ENCODE assay signal across 15 mouse cellular contexts in the genomic region with DNA sequence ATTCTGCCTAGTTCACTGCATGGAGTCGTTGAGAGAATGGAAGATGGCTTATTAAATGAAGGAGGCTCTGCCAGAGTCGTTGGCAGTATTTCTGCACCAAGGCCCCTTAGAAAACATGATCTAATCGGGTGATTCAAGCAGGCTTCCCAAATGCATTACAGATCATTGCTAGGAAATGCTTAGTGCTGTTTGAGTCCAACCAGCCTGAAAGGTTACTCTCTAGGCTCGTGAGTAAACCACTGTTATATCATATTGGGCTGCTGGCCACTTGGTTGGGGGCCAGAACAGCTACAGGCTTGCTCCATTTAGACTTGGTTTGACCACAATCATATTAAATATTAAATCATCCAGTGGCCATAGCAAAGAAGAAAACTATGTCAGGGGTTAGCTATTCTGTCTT.
A peak's percentile ranks its signal among the peaks of the same experiment; 100 is the strongest.
DNase-seq lines count a peak whose midpoint lies in the region; ATAC-seq and TF ChIP-seq lines count a peak whose summit lies in the region.
"Had no signal": no experiment of that assay in that cellular context is flagged by ENCODE, and none has a peak within 500 bp of the region (broad histone marks: within the 10 kb centered on the region; RNA-seq: fewer than 3 reads in every experiment).

No protein-coding gene starts in this region.

- TF ChIP-seq EP300 in heart, adult 2 months (IDR thresholded peaks at IDR 0.05; ENCODE audit: insufficient read depth, low read depth, low read length), result no peak

- peak; percentile 15 to 36 for DNase-seq in heart, adult 18-20 months
- DNase-seq in heart, adult 2 months, result no peak
- DNase-seq in urinary bladder, postnatal 36 days (ENCODE audit: low spot score in 2 of 2), result peak; percentile 13 to 62
- no peak for DNase-seq in urinary bladder, postnatal 10 days (ENCODE audit: low spot score)
- peak; percentile 72 for DNase-seq in gastrocnemius, postnatal 14 days
- DNase-seq in left cerebral cortex, postnatal 25 days (ENCODE audit: low spot score in 2 of 2), result no peak
- DNase-seq in hindbrain, embryonic 10.5 days (ENCODE audit: low spot score), result no peak
- DNase-seq: right cerebral cortex, postnatal 4 days had no signal

- no peak overlapping the region for H3K9ac ChIP-seq in heart, adult 2 months (ENCODE audit: low read depth, low read length)
- H3K9ac ChIP-seq: hindbrain, embryonic 15.5 days; lung, embryonic 15.5 days; neural tube, embryonic 15.5 days had no signal

- H3K79me2 ChIP-seq in heart, adult 2 months (replicated peaks; ENCODE audit: control insufficient read depth, insufficient read depth, low read length), result no peaks in the 10 kb centered on the region

- TF ChIP-seq CTCF in heart, adult 2 months (IDR thresholded peaks at IDR 0.05), result no peak

- WGBS in heart, adult 2 months, result 59% methylated on average over 4 of the region's 4 CpGs
- 88% methylated on average over 4 of the region's 4 CpGs for WGBS in hindbrain, embryonic 10.5 days

- no peaks in the 10 kb centered on the region for H3K4me1 ChIP-seq in heart, adult 2 months (ENCODE audit: control insufficient read depth, insufficient read depth, low read length)
- H3K4me1 ChIP-seq in hindbrain, embryonic 10.5 days (replicated peaks), result peaks cover 3% of the 10 kb centered on the region
- H3K4me1 ChIP-seq: hindbrain, embryonic 15.5 days; neural tube, embryonic 15.5 days had no signal

- no peak for ATAC-seq in frontal cortex, adult (ENCODE audit: low TSS enrichment)
- ATAC-seq: midbrain, embryonic 16.5 days had no signal

- H3K36me3 ChIP-seq in heart, adult 2 months (ENCODE audit: control insufficient read depth, insufficient read depth, low read length), result no peaks in the 10 kb centered on the region
- no peaks in the 10 kb centered on the region for H3K36me3 ChIP-seq in hindbrain, embryonic 10.5 days
- H3K36me3 ChIP-seq: hindbrain, embryonic 15.5 days; lung, embryonic 15.5 days; neural tube, embryonic 15.5 days had no signal

- no peak overlapping the region for H3K4me3 ChIP-seq in heart, adult 2 months
- H3K4me3 ChIP-seq in hindbrain, embryonic 10.5 days, result no peak overlapping the region
- H3K4me3 ChIP-seq: erythroblast, embryonic 14.5 days; hindbrain, embryonic 15.5 days; lung, embryonic 15.5 days; neural tube, embryonic 15.5 days had no signal

- no peaks in the 10 kb centered on the region for H3K27me3 ChIP-seq in heart, adult 2 months (ENCODE audit: control insufficient read depth, insufficient read depth, low read length)
- no peaks in the 10 kb centered on the region for H3K27me3 ChIP-seq in hindbrain, embryonic 10.5 days (ENCODE audit: insufficient read depth, poor library complexity, severe bottlenecking)
- H3K27me3 ChIP-seq: hindbrain, embryonic 15.5 days; lung, embryonic 15.5 days; neural tube, embryonic 15.5 days had no signal

- intact Hi-C loops in heart, adult 2 months (cut with DNase I), result no loop called here
- intact Hi-C loops in gastrocnemius, postnatal 14 days (cut with DNase I; ENCODE audit: low total_unique reads), result no loop called here
- intact Hi-C loops in left cerebral cortex, postnatal 25 days (cut with DNase I), result no loop called here

- TF ChIP-seq POLR2A in heart, adult 2 months (IDR thresholded peaks at IDR 0.05; ENCODE audit: insufficient read depth, low read depth, low read length), result no peak

- no peak overlapping the region for H3K27ac ChIP-seq in heart, adult 2 months
- no peak overlapping the region for H3K27ac ChIP-seq in hindbrain, embryonic 10.5 days
- H3K27ac ChIP-seq: hindbrain, embryonic 15.5 days; kidney, postnatal 0 days; lung, embryonic 15.5 days; neural tube, embryonic 15.5 days had no signal

- H3K9me3 ChIP-seq in hindbrain, embryonic 10.5 days, result no peaks in the 10 kb centered on the region
- H3K9me3 ChIP-seq: hindbrain, embryonic 15.5 days; lung, embryonic 15.5 days; neural tube, embryonic 15.5 days had no signal

Comparison
In these comparisons a context has a peak if more than half of its experiments do, and no peak if none do; other contexts are left out.
1. DNase-seq: peak in heart, adult 18-20 months (2 of 2), urinary bladder, postnatal 36 days (2 of 2) and gastrocnemius, postnatal 14 days (single experiment); none in heart, adult 2 months (0 of 2), urinary bladder, postnatal 10 days (single experiment), left cerebral cortex, postnatal 25 days (0 of 2) and hindbrain, embryonic 10.5 days (single experiment).